Mouse (Mus musculus) midbrain, embryonic 16.5 days (tissue): ENCODE data around the gene Hoxa13. TPM values are rescaled to one million over a fixed set of nuclear protein-coding genes. Genes with fewer than 3 reads are reported as not detected.

Experiments used
- ATAC-seq: fragments of 200-750 bp; cut with Nextera tagmentation; 2 replicates; pipeline ENCODE4 v1.8.0; 2017; ENCODE audit warnings: moderate TSS enrichment
- H3K27ac ChIP-seq: fragments of 300-500 bp; sonication (generic); 2 replicates; pipeline ENCODE4 v1.5.1; 2014; ENCODE audit warnings: mild to moderate bottlenecking, low read length, mixed read lengths
- H3K27me3 ChIP-seq: fragments of 300-500 bp; sonication (generic); 2 replicates; pipeline ENCODE4 v1.6.1; 2014; ENCODE audit warnings: low read depth, low read length, mixed read lengths; ENCODE audit not compliant: control insufficient read depth, insufficient read depth
- H3K36me3 ChIP-seq: fragments of 300-500 bp; sonication (generic); 2 replicates; pipeline ENCODE4 v1.6.1; 2014; ENCODE audit warnings: mild to moderate bottlenecking, low read length, moderate library complexity, mixed read lengths; ENCODE audit not compliant: control insufficient read depth, insufficient read depth
- H3K4me1 ChIP-seq: fragments of 300-500 bp; sonication (generic); 2 replicates; pipeline ENCODE4 v1.6.1; 2014; ENCODE audit warnings: mild to moderate bottlenecking, low read length, mixed read lengths; ENCODE audit not compliant: control insufficient read depth, insufficient read depth
- H3K4me2 ChIP-seq: fragments of 300-500 bp; sonication (generic); 2 replicates; pipeline ENCODE4 v1.6.1; 2014; ENCODE audit warnings: mild to moderate bottlenecking, low read length, mixed read lengths
- H3K4me3 ChIP-seq: fragments of 300-500 bp; sonication (generic); 2 replicates; pipeline ENCODE4 v1.5.1; 2014; ENCODE audit warnings: low read depth, mild to moderate bottlenecking, low read length, moderate library complexity, mixed read lengths
- H3K9ac ChIP-seq: fragments of 300-500 bp; sonication (generic); 2 replicates; pipeline ENCODE4 v1.6.1; 2014; ENCODE audit warnings: low read depth, low read length, mixed read lengths
- H3K9me3 ChIP-seq: fragments of 300-500 bp; sonication (generic); replicated peaks from 2 replicates; pipeline ENCODE4 v1.6.1; 2014; ENCODE audit warnings: mild to moderate bottlenecking, low read length, mixed read lengths; ENCODE audit not compliant: control insufficient read depth, poor library complexity, severe bottlenecking
- WGBS: fragments of 180-500 bp; shearing (Covaris S2); extraction: QIAGEN DNeasy Blood & Tissue Kit; methylation state at CpG from one replicate; pipeline ENCODE4 v1.1.7; 2014; 5-methylcytosine and 5-hydroxymethylcytosine counted together
- microRNA counts: library from miRNA; unstranded; fragments of <30 nt; microRNA quantifications from one replicate; lab custom pipeline; 2016
- microRNA-seq: library from miRNA; unstranded; fragments of <30 nt; microRNA quantifications from one replicate; pipeline ENCODE4, GENCODE M21; 2017
- polyA plus RNA-seq: library from polyadenylated mRNA; unstranded; fragments of >200 nt; fragmentation: Nextera tagmentation; extraction: Ambion mirVana; gene quantifications from 2 replicates; pipeline ENCODE4 v1.2.1, GENCODE M21; 2015

Gene Hoxa13
- polyA plus RNA-seq, 1 experiment from 2014 or later: not detected

DNA sequence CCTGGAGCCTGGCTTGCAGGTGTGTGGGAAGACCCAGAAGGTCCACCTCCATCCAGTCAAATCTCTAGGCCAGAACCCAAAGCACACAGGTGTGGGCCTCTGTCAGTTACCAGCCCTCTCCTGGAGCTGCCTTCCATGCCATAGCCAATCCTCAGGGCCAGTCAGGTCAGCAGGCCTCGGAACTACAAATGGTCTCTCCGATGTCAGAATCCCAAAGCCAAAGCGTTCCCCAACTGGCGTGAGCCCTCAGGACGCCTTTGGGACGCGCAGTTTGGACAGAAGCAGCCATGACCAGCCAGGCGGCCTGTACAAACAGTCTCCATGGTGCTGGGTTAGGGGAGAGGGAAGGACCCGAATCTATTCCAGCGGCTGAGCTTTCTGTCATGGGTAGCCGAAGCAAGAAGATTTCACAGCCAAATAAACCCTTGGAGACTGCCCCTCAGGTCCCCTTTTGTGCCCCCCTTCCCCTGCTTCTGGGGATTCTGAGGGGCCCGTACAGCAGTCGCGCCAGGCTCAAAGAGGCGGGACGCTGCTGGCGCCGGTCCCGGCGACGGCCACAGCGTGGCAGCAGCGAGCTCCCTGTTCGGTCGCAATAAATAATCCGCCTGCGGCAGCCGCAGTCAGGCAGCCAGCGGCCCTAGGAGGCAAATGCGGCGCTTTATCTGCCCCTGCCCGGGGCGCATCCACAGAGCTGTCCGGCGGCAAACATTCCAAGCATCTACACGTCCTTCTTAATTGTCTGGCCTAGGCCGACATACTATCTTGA lies 49.3 kb downstream of the Hoxa13 start:
- no peak overlapping the region for H3K4me2 ChIP-seq
- peaks cover 2% of the 10 kb centered on the region; the same call in 1 of the 2 replicates for H3K4me1 ChIP-seq
- H3K27ac ChIP-seq: no peak overlapping the region
- ATAC-seq: 0 out of 2 replicates have a peak, but pooled peaks have one; percentile 11
- no peaks in the 10 kb centered on the region for H3K36me3 ChIP-seq
- WGBS: 1% methylated on average over 37 of the region's 37 CpGs
- H3K27me3 ChIP-seq: peaks cover 88% of the 10 kb centered on the region
- H3K9ac ChIP-seq: no peak overlapping the region
- H3K4me3 ChIP-seq: no peak overlapping the region
- H3K9me3 ChIP-seq: no peaks in the 10 kb centered on the region

DNA sequence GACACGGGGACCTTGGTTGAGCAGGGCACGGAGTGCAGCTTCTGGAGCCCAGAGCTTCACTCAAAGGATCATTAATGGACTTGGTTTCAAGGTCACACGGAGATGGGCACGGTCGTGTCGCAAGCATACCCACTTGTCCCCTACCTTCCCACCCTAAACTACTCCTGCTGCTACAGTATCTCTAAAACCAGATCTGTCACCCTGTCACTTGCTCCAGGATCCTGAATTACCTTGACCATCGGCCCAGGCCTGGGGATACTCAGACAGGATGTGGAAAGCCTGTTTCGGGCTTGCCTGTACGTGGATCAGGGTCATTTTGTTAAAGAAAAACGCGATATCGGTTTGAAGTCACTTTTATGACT lies 51.0 kb downstream of the Hoxa13 start:
- Histone ChIP-seq H3K4me1 (peaks cover 2% of the 10 kb centered on the region; the same call in 1 of the 2 replicates), H3K27ac (no peak overlapping the region), H3K9ac (no peak overlapping the region), H3K9me3 (no peaks in the 10 kb centered on the region), H3K36me3 (no peaks in the 10 kb centered on the region), H3K27me3 (peaks cover 86% of the 10 kb centered on the region), H3K4me2 (no peak overlapping the region), H3K4me3 (no peak overlapping the region)
- no peak for ATAC-seq
- WGBS: 7% methylated on average over 12 of the region's 12 CpGs

DNA sequence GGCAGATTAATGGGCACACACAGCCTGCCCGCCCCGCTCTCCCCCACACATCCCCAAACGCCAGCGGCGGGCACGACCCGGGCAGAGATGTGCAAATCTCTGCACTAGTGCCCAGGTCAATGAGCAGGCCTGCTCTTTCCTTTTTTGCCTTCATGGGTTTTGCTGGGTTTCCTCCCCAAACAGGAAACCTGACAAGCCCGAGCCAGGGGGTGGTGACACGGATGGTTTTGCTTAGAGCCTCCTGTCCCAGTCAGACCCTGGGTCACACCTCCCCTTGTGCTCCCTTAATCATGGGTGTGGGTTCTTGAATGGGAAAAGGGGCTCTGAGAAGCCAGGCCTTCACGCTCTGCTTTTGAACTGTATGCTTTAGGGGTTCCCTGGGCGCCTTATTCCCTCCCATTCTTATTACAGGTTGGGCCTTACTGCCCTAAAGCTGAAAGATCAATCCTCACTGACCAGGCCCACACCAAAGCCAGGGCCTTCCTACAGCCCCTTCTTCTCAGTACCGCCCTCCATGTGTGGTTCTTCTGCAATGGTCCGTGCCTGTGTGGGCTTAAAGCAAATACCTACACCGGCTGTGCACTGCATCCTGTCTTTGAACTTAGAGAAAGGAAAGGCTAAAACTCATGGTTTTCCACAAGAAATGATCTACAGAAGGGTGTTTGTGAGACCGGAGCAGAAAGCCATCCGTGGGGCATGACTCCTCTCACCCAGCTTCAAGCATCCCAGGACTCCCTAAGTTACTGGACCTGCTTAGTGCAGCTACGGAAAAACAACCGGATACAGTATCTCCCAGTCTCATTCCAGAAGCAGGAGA lies 51.6 kb downstream of the Hoxa13 start:
- ATAC-seq: no peak
- H3K36me3 ChIP-seq: no peaks in the 10 kb centered on the region
- WGBS: 3% methylated on average over 18 of the region's 18 CpGs
- H3K9ac ChIP-seq: no peak overlapping the region
- H3K4me2 ChIP-seq: no peak overlapping the region
- peaks cover 2% of the 10 kb centered on the region; the same call in 1 of the 2 replicates for H3K4me1 ChIP-seq
- no peak overlapping the region for H3K4me3 ChIP-seq
- no peak overlapping the region for H3K27ac ChIP-seq
- no peaks in the 10 kb centered on the region for H3K9me3 ChIP-seq
- peaks cover 86% of the 10 kb centered on the region for H3K27me3 ChIP-seq

DNA sequence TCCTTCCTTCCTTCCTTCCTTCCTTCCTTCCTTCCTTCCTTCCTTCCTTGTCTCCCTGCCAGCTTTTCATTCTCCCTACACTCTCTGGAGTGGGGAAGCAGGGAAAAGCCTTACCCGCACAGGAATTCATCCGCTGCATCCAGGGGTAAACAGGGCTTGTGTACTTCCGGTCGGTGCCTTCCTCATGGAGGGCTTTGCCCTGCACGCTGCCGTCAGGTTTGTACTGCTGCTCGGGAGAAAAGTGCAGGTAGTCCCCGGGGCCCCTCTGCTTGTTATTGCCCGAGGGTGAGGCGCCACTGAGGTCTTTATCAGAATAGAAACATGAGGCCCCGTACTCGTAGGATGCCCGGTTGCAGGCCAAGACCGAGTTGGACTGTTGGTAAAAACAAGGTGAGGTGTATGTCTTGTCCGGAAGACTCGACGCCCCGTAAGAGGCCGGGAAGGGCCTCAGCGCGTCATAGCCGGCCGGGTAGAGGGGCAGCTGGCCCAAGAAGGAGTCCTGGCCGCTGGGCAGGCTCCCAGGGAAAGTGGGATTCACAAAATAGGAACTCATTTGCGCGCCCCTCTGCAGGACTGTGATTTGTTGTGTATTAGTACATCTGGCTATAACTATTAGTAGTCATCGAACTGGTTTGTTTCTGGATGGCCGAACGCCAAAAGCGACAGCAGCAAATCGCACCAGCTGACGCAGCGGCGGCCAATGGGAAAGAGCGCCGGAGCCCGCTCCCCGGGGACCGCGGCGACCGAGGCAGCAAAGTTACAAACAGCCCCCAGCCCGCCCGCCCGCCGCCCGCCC lies 52.4 kb downstream of the Hoxa13 start, which contains the start of gene Hoxa6:
Gene Hoxa6 (minus strand): TSS at position 651 of the 796 bp plus-strand sequence.
- Histone ChIP-seq H3K4me1 (peaks cover 5% of the 10 kb centered on the region; the same call in 1 of the 2 replicates), H3K9me3 (no peaks in the 10 kb centered on the region), H3K9ac (no peak within 1 kb of the TSS), H3K4me2 (no peak within 1 kb of the TSS), H3K36me3 (no peaks in the 10 kb centered on the region), H3K27ac (no peak within 1 kb of the TSS), H3K4me3 (no peak within 1 kb of the TSS), H3K27me3 (peaks cover 86% of the 10 kb centered on the region)
- WGBS: 2% methylated on average over 45 of the region's 47 CpGs
- ATAC-seq: no peak

MicroRNA genes within 50 kb of the gene (microRNA counts, 519-probe panel; counts per million panel counts)
- 386 counts per million, percentile 18 among the panel's probes with 10 or more counts for microRNA mmu-miR-196b (lab: Ali Mortazavi, UCI)

Small RNA genes lying within 50 kb of the gene (microRNA-seq; reads per million reads assigned to microRNA genes)
- 22.2 reads per million, percentile 38 among the genes with 10 or more reads in this experiment for gene Mir196b

Other genes with a start within 250 kb of the Hoxa13 start
- 4.8 and 7.0 TPM in 2 replicates for gene Skap2, start 248.3 kb downstream of the Hoxa13 start, polyA plus RNA-seq
- gene Hoxa1, start 102.6 kb downstream of the Hoxa13 start, polyA plus RNA-seq: 0.20 TPM in 1 of 2 replicates, not detected in the other
- gene Hoxa2, start 96.0 kb downstream of the Hoxa13 start, polyA plus RNA-seq: 0.10 and 0.22 TPM in 2 replicates
- gene 5730596B20Rik, start 83.4 kb downstream of the Hoxa13 start, polyA plus RNA-seq: not detected in 2 replicates
- not detected in 2 replicates for gene Hoxa4, start 69.1 kb downstream of the Hoxa13 start, polyA plus RNA-seq
- gene Hoxa5, start 56.3 kb downstream of the Hoxa13 start, polyA plus RNA-seq: 0.21 TPM in 1 of 2 replicates, not detected in the other
- gene Hoxa6, start 52.2 kb downstream of the Hoxa13 start, polyA plus RNA-seq: not detected in 2 replicates
- gene Hoxa3, start 47.5 kb downstream of the Hoxa13 start, polyA plus RNA-seq: not detected in 2 replicates
- not detected in 2 replicates for gene Gm28308, start 47.5 kb downstream of the Hoxa13 start, polyA plus RNA-seq
- gene Hoxa7, start 39.0 kb downstream of the Hoxa13 start, polyA plus RNA-seq: not detected in 2 replicates
- gene Hoxa9, start 29.8 kb downstream of the Hoxa13 start, polyA plus RNA-seq: not detected in 2 replicates
- gene Hoxa10, start 20.0 kb downstream of the Hoxa13 start, polyA plus RNA-seq: not detected in 2 replicates
- not detected in 2 replicates for gene Hoxa11, start 15.1 kb downstream of the Hoxa13 start, polyA plus RNA-seq
- 0.46 and 0.48 TPM in 2 replicates for gene Evx1, start 52.6 kb upstream of the Hoxa13 start, polyA plus RNA-seq